Mouse (Mus musculus): Measurements from ENCODE around the gene Cdnf.

DNA sequence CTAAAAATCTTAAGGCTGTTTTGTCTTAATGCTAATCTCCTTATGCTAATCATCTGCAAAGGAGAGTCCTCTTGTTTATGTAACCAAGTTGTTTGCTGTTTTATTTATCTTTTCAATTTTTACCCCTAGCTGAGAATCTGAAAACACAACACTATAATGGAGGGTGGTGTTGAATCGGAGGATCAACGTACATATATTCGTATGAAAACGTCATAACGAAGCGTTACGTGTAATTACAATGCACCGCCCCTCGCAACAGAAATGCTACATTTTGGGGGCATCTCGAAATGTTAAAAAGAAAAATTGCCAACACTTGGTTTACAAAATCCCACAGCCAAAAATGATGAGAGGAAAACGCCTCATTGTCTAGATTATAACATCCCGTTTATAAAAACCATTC, 38.9 kb upstream of the Cdnf start:
- TF ChIP-seq CTCF (IDR thresholded peaks at IDR 0.05; ENCODE audit: borderline replicate concordance, control insufficient read depth, extremely low read depth, insufficient read depth, low read length, poor library complexity) (no peak), POLR2A (IDR thresholded peaks at IDR 0.05; ENCODE audit: control insufficient read depth, extremely low read depth, insufficient read depth, low read length, poor library complexity) (no peak)

Data from thymus, adult 2 months (tissue).